Mouse (Mus musculus) large intestine, adult 2 months (tissue): ENCODE measurements around the gene Enoph1. TPM values are rescaled to one million over a fixed set of nuclear protein-coding genes. Genes with fewer than 3 reads are reported as not detected.

ENCODE experiments used
- DNase-seq: peaks from one replicate; pipeline ENCODE4 v3.0.0-alpha.2; 2012; ENCODE audit warnings: low read depth, low spot score
- WGBS: fragments of 180-500 bp; shearing (Covaris S2); methylation state at CpG from one replicate; pipeline ENCODE4 v1.1.7; 2018; 5-methylcytosine and 5-hydroxymethylcytosine counted together
- polyA plus RNA-seq: library from polyadenylated mRNA; depleted of rRNA; stranded (reverse); fragments of >200 nt; gene quantifications from 2 replicates; pipeline ENCODE4 v1.2.3, GENCODE M21; 2012

The Enoph1 gene
- polyA plus RNA-seq, 1 experiment, result 36.6 TPM

DNA sequence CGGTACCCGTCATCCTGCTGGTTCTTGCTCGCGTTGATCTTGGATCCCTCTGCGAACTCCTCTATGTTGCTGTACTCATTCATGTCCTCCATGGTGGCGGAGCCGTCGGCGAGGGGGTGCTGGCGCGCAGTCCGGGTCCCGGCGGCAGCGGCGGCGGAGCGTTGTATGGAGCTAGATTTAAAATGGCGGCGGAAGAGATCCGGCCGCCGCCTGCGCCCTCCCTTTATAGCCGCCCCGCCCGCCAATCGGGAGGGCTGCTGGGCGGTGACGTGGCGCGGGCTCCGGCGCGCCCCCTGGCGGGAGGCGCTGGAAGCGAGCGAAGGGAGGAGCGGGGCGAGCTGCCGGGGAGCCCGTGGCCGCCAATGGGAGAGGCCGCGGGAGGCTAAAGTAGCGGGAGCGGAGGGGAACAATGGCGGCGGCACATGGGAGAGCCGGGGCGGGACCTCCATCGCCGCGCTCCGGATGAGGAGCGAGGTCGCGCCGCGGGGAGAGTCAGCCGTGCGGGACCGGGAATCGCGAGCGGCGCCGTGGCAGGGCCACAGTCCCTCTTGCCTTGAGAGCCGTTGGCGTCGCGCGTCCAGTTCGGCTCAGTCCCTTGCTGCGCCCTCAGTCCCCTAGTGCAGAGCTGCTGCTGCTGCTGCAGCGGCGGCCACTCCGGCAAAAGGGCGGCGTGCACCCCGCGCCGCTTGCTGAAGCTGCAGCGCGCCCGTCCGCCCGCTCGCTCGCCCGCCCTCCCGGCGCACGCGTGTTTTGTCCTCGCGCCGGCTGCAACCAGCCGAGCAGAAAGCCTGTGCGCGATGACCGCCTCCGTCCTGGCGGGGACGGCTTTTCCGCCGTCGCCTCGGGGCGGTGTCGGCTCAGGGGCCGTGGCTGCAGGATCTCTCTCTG lies 827 bp upstream of the Enoph1 start:
- under 1% methylated on average over 113 of the region's 113 CpGs for WGBS
- peak; percentile 56 for DNase-seq

DNA sequence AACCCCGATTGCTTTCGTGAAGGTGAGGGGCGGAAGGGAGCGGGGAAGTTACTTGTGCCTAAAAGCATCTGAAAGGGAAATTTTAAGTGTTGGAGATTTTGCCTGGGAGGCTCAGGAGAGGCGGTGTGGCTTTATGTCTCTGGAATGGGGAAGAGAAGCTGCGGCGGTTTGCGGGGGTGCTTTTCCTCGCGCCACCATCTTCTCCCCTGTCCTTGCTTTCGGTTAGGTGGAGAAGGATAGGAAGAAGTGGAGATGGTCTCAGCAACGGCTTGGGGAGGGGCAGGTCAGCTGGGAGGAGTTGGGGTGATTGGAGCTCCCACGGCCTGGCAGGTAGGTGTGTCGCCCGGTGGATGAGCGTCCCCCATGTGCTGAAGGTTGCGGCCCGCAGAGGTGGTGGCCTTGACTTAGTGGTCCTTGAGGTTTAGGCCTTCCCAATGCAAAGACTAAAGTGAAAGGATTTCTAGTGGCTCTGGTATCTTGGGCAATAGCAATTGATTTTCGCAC lies 548 bp downstream of the Enoph1 start:
- WGBS, result 1% methylated on average over 19 of the region's 19 CpGs
- DNase-seq, result no peak

DNA sequence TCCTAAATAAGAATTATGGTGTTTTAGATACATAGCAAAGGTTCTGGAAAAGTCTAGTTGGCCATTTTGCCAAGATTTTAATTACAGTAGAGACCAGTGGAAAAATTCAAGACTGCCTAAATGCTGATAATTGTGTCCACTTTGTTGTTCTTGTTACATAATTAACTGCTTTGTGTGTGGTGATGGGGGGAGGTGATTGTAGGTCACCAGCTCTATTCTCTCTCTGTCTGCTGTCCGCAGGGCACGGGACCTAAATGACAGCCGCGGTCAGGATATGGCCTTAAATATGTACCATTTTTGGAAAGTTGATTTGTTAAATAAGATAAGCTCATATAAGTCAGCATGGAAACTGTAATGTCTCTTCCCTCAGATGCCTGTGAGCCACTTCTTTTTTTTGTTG lies 1.5 kb downstream of the Enoph1 start:
- 86% methylated on average over 4 of the region's 4 CpGs for WGBS

DNA sequence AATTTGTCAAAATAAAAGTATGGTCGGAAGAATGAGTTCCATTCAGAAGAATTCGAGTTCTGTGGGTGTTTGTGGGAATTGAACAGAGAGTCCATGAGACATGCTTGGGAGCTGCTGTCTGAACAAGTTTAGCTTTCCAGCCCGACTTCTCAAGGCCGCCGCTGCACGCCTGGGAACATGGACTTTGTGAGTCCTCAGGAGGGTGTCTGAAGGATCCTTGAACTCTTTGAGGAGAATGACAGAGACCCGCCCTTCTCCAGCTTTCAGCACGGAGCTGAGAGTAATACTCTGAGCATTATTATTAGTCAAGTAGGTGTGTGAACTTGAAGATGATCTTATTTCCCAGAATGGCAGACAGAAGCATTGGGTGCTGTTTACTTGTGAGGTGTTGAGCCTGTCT lies 2.7 kb downstream of the Enoph1 start:
- 62% methylated on average over 8 of the region's 8 CpGs for WGBS
- no peak for DNase-seq

More for the DNA sequence above, 1.5 kb downstream of the Enoph1 start:
- no peak for DNase-seq

DNA sequence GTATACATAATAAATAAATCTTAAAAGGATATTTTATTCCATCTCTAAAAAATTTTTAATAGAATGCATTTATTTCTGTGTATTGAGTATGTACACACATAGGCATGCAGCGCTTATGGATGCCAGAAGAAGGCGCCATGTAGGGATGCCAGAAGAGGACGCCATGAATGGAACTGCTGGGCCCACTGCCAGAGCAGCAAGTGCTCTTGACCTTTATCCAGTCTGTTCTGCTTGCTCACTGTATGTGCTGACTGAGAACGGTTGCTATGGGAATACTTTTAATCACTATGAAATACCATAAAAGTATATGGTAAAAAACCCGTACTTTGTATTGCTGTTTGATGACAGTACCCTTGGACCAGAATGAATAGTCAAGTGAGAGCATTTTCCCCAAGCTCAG lies 3.6 kb downstream of the Enoph1 start:
- 14% methylated on average over 5 of the region's 5 CpGs for WGBS
- peak; percentile 80 for DNase-seq

DNA sequence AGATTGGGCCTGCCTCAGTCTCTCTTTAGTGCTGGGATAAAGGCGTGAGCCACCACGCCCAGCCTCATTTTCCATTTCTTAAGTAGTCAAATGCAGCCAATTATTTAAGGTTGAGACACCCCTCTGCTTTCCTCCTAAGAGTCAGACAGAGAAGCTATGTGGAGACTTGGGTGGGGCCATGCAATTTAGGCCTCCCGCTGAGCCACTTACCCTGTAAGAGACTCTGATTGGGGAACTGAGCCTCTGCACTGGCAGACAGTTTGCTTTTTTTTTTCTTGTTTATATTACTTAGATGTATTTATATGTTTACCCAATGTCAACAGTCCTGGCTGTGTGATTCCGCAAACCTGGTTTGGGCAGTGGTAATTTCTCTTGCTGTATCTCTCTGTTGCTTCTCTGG lies 4.2 kb downstream of the Enoph1 start:
- WGBS, result 25% methylated on average over 4 of the region's 4 CpGs
- DNase-seq, result no peak

DNA sequence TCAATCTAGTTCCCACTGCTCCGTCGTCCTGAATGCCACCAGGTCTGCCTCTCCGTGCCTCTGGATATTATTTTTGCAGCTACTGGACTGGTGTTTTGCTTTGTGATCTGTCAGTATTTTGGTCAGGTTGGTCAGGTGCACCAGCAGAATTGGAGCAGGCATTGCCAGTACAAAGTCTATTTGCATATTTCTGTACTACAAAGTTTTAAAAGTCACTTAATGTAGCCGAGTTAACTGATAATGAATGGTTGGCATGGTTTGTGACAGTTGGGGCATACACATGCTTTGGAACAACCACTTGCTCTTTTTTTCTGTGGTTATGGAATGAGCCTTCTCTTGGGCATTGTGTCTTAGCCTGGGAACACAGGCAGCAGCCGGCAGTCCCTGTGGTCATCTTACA lies 4.8 kb downstream of the Enoph1 start:
- WGBS, result 47% methylated on average over 5 of the region's 5 CpGs
- DNase-seq, result no peak

DNA sequence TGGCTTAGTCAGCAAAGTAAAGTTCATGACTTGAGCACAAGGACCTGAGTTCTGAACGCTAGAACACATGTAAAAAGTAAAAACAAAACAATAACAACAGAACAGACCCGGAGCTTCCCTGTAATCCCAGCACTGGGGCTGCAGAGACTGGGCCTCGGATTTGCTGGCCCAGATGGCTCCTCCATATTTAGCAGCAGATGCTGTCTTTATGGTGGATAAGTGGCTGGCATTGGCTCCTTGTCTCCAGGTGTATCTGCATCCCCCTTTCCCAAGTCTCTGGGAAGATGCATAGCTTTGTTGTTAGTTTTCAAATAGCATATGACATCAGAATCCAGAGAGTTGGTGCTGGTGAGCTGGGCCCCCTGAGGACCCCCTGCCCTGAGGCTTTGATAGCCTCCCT lies 6.3 kb downstream of the Enoph1 start:
- DNase-seq, result no peak
- WGBS, result 81% methylated on average over 3 of the region's 3 CpGs

DNA sequence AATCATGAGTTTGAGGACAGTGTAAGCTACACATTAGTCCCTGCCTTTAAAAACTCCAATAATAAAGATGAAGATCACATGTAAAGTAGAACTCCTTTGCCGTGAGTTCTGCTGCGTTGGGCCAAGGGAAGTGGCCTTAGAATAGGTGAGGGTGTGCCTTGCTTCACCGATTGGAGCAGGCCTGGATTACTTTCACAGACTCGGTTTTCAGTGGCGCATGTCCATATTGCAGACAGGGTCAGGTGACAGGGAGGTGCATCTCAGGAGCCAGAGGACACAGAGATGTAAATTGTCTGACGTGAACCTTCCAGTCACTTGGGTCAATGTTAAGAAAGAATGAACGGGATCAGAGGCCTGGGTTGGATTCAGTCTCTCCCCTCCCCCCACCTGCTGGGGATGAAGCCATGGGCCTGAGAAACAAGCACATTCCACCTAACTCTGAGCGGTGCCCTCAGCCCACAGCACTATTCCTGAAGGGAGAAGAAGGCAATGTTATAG lies 7.4 kb downstream of the Enoph1 start:
- WGBS, result 63% methylated on average over 8 of the region's 8 CpGs
- DNase-seq, result no peak

DNA sequence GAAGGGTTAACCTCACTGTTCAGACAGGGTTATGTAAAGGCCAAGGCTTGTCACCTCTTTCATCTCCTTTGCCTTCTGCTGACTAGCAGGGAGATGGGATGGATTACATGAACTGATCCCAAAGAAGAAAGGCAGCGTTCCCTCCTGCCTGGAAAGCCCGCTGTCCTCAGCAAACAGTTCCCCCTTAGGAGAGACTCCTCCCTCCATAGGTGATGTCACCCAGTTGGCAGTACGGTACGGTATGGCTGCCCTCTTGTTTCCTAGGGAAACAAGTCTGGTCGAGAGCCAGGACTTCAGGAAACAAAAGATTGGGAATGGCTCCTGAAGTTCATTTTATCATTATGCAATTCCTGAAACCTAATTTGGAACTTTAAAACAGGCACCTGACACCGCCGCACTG lies 8.1 kb downstream of the Enoph1 start:
- DNase-seq, result no peak
- 33% methylated on average over 7 of the region's 7 CpGs for WGBS

DNA sequence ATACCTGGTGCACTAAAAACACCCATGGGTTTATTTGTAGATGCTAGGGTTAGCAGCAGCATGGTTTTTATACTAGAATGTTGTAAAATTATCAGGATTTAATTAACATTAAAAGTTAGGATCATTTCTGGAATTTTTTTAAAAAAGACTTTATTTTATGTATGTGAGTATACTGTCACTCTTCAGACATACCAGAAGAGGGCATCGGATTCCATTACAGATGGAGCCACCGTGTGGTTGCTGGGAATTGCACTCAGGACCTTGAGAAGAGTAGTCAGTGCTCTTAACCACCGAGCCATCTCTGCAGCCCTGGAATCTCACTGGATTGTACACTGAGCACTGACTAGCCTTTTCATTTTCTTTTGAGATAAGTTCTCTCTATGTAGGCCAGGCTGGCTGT lies 10.1 kb downstream of the Enoph1 start:
- WGBS, result 84% methylated on average over 3 of the region's 3 CpGs
- DNase-seq, result no peak

DNA sequence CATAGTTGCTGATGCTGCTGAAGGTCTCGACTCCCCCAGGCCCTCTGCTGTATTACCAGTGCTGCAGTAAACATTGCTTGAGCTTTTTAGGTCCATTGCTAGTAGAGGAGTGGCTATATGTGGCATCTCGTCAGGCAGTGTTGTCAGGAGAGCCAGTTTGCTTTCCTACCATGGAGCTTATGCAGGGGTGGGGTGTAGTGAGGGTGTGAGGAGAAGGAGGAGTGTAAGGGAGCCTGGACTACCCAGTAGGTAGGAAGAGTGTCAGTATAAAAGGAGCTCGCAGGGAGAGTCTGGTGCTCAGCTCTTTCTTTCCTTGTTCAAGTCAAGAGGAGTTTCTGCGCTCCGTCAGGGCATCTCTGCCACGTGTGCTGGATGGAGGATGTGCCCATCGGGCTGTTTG lies 12.9 kb downstream of the Enoph1 start:
- no peak for DNase-seq
- 92% methylated on average over 7 of the region's 7 CpGs for WGBS

DNA sequence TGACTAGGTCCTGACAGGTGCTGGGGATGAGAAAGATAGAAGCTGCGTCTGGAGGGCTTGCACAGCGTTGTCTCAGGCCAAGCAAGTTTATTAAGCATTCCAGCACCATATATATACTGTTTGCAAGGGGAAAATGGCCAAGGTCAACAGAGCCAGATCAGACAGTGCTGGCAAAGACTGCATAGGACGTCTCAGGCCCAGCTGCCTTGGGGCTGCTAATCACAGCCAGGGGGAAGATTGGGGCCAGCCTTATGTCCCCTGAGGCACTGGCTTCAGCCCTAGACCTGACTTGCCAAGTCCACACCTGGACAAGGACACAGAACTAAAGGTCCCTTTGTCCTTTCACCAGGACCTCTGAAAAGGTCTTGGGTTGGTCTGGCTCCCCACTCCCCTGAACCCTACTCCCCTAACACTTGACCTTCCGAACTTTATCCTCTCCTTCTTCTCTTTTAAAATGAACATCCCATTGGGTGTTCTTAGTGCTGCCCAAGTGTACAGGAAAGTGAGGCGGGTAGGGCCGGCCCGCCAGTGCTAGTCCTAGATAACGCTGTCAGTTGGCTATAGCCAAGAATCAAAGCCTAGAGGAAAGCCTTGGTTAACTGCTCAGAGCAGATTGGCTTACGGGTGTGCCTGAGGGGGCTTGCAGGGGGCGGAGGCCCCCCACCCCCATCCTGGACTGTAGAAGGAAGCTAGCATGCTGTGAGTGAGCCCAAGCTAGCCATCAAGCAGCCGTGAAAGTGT lies 15.2 kb downstream of the Enoph1 start:
- WGBS, result 64% methylated on average over 11 of the region's 11 CpGs
- no peak for DNase-seq

DNA sequence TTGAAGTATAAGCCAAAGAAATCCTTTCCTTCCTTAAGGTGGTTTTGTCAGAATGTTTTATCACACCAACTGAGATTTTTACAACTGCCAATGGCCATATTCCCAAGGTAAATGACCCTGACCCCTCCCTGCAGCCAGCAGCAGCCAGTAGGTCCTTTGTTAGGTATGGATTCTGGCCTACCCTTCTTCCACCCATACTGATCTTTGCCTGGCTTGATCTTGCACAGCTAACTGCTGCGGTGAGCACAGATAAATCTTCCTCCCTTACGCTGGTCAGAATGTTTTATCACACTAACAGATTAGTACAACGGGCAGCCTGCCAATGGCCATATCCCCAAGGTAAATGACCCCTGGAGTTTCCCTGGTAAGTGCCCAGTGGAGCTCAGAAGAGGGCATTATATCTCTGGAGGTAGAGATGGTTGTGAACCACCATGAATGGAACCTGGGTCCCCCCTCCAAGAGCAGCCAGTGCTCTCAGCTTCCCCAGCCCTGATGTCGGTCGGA lies 16.1 kb downstream of the Enoph1 start:
- no peak for DNase-seq
- 47% methylated on average over 5 of the region's 5 CpGs for WGBS

DNA sequence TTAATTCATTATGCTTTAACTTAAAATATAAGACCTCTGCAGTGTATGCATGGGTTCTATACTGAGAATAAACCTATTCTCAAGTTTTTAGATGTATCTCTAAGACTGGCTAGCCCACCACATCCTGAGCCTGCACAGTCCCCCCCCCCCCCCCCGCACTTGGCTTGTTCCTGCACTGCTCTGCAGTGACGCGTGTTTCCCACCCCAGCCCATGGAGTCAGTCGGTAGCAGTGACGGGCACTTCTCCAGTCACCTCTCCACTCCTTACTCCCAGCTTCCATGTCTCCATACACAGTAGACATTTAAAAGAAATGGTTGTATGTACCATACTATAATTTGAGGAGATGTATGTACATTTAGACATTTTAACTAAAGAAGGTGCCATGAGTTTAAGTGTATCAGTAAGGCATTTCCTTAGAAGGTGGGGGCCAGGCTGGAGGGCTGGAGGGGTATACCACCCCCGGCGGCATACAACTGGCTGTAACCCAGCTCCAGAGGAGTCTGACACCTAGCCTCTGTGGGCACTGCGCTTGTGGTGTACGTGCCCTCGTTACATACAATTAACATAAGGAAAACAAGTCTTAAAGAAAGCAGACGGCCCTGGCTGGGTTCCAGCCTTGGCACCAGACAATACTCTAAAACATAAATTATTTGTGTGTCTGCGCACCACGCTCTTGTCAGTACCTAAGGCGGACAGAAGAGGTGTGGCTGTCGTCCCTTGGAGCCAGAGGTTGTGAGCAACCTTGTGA lies 17.9 kb downstream of the Enoph1 start:
- no peak for DNase-seq
- WGBS, result 59% methylated on average over 14 of the region's 15 CpGs

DNA sequence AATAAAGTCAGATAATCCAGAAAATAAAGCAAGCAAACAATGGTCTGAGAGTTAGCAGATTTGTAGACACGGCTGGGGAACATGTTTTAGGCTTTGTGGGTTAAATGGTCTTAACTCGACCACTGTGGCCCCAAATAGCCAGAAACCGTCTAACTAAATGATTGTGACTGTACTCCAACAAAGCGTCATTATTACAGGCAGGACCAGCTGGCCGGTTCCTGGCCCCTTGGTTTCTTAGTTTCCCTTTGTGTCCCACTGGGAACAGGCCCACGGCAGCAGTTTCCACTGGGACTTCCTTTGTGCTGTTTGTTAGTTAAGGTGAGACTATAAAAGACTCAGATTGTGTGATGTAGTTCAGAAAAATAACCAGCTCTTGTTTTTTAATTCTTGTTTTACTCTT lies 18.9 kb downstream of the Enoph1 start:
- DNase-seq, result no peak
- WGBS, result 75% methylated on average over 6 of the region's 6 CpGs

DNA sequence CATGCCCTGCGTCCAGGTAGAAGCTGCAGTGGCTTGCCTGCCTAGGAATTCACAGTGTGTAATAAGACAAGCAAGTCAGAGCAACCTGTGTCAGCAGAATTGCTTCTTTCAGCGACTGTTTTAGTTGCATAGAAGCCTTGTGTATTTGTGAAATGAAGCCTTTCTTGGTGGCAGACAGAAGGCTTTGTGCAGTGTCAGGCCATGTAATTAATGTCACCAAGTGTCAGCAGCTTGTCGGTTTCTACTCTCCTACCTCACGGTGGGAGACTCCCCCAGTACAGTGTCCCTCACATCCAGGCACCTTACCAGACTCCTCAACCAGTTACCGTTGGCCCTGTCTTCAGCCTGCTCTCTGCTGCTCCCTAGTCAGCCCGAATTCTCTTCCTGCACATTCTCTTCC lies 19.5 kb downstream of the Enoph1 start:
- WGBS, result 74% methylated on average over 6 of the region's 6 CpGs
- no peak for DNase-seq

DNA sequence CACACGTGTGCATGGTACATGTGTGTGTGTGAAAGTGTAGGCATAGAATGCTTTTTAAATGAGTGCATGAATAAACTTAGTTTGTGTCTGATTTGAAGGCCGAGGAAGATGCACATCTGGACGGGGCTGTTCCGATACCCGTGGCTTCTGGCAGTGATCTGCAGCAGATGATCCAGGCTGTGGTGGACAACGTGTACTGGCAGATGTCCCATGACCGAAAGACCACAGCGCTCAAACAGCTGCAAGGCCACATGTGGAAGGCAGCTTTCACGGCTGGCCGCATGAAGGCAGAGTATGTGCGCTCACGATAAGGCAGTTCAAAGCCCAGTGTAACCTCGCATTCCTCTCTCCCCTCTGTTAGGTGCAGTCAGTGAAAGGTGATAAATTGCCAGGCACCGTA lies 21.1 kb downstream of the Enoph1 start:
- no peak for DNase-seq
- WGBS, result 87% methylated on average over 14 of the region's 14 CpGs

DNA sequence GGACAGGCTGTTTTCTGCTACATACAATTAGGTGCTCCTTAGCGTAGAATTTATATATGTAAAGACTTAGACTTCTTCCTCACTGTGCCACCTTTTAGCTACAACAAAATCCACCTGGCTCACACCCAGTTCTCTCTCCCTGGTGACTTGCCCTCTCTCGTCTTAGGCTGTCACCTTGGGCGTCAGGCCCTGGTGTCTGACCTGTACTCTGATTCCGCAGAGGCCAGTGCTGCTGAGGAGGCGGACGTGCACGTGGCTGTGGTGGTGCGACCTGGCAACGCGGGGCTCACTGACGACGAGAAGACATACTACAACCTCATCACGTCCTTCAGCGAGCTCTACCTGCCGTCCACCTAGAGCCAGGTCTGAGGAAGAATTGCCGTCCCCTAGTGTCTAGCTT lies 27.8 kb downstream of the Enoph1 start:
- 92% methylated on average over 16 of the region's 16 CpGs for WGBS
- no peak for DNase-seq

DNA sequence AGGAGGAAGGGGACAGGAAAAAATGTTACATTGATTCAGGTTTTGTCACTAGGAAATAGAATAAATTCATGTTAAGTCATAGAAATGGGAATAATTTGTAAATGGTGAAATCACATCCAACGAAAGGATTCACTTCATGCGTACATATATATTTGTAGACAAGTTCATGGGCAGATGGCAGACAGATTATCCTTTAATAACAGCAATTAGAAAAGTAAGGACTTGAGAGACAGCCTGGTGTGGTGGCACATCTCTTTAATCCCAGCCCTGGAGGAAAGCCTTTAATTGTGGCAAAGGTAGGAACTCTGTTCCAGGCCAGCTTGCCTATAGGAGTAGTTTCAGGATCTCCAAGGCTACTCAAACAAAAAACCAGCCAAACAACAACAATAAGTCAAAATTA lies 29.7 kb downstream of the Enoph1 start:
- WGBS, result 92% methylated on average over 2 of the region's 2 CpGs
- DNase-seq, result no peak
